9 mouse cellular contexts compared by ENCODE assay signal in the genomic region with DNA sequence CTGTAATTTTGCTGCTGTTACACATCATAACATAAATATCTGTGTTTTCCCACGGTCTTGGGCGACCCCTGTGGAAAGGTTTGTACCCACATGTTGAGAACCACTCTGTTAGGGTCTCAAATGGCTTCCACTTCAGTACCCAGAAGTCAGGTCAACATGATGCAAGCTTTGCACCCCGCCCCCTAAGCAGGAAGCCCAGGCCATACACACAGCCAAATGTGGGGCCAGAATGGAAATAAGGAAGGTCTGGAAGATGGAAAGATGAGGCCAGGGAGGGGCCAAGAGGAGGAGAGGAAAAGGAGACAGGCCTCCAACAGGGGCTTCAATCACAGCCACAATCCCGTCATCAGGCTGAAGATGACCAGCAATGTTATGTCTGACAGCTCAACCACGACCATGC. TPM values are rescaled to one million over a fixed set of nuclear protein-coding genes. Genes with fewer than 3 reads are reported as not detected.
DNase-seq lines count a peak whose midpoint lies in the region; ATAC-seq lines count a peak whose summit lies in the region.
"Had no signal": no experiment of that assay in that cellular context is flagged by ENCODE, and none has a peak within 500 bp of the region (broad histone marks: within the 10 kb centered on the region; RNA-seq: fewer than 3 reads in every experiment).

No protein-coding gene starts in this region.

- peaks cover 6% of the 10 kb centered on the region; the same call in 1 of the 2 replicates for H3K36me3 ChIP-seq in heart, embryonic 10.5 days
- H3K36me3 ChIP-seq in embryonic facial prominence, embryonic 11.5 days (replicated peaks; ENCODE audit: control insufficient read depth, insufficient read depth, low read depth, low read length) = no peaks in the 10 kb centered on the region
- H3K36me3 ChIP-seq in hindbrain, embryonic 14.5 days (replicated peaks; ENCODE audit: control insufficient read depth, insufficient read depth) = no peaks in the 10 kb centered on the region
- H3K36me3 ChIP-seq in midbrain, embryonic 14.5 days (ENCODE audit: control insufficient read depth, insufficient read depth, low read length) = no peaks in the 10 kb centered on the region

- H3K9ac ChIP-seq in embryonic facial prominence, embryonic 11.5 days (replicated peaks; ENCODE audit: low read length) = no peak overlapping the region
- H3K9ac ChIP-seq in hindbrain, embryonic 14.5 days = peak overlapping the region; percentile 34
- no peak overlapping the region for H3K9ac ChIP-seq in midbrain, embryonic 14.5 days (replicated peaks; ENCODE audit: low read length)
- H3K9ac ChIP-seq: liver, embryonic 14.5 days had no signal

- H3K4me1 ChIP-seq in heart, embryonic 10.5 days = peaks cover 90% of the 10 kb centered on the region
- H3K4me1 ChIP-seq in embryonic facial prominence, embryonic 11.5 days (ENCODE audit: control insufficient read depth, insufficient read depth, low read length) = peaks cover 23% of the 10 kb centered on the region
- peaks cover 62% of the 10 kb centered on the region for H3K4me1 ChIP-seq in hindbrain, embryonic 14.5 days (replicated peaks; ENCODE audit: control insufficient read depth, insufficient read depth, low read length)
- H3K4me1 ChIP-seq in midbrain, embryonic 14.5 days (ENCODE audit: control insufficient read depth, insufficient read depth, low read length) = peaks cover 52% of the 10 kb centered on the region

- no peak for DNase-seq in heart, embryonic 10.5 days (ENCODE audit: low spot score)
- no peak for DNase-seq in heart, postnatal 25 days (ENCODE audit: low spot score)
- no peak for DNase-seq in embryonic facial prominence, embryonic 11.5 days (ENCODE audit: low spot score)
- DNase-seq in hindbrain, embryonic 14.5 days (ENCODE audit: low spot score) = no peak
- DNase-seq in midbrain, embryonic 14.5 days = no peak
- no peak for DNase-seq in adipocyte (ENCODE audit: low spot score)
- DNase-seq in T-cell, adult 2 months (ENCODE audit: low spot score) = no peak
- DNase-seq in cerebellum, adult 9-10 months = no peak

- intact Hi-C loops in heart, postnatal 25 days (cut with DNase I) = loop anchor here (2.0 kb wide), 1 partner anchor 35 kb away; no protein-coding TSS in a partner anchor

- H3K27ac ChIP-seq in heart, embryonic 10.5 days = peak overlapping the region; percentile 91
- peak overlapping the region; percentile 90 for H3K27ac ChIP-seq in embryonic facial prominence, embryonic 11.5 days (replicated peaks; ENCODE audit: low read depth, low read length)
- H3K27ac ChIP-seq in hindbrain, embryonic 14.5 days = peak overlapping the region; percentile 92
- H3K27ac ChIP-seq in midbrain, embryonic 14.5 days (replicated peaks; ENCODE audit: low read depth, low read length) = peak overlapping the region; percentile 97
- H3K27ac ChIP-seq: liver, embryonic 14.5 days had no signal

- H3K9me3 ChIP-seq in heart, embryonic 10.5 days = no peaks in the 10 kb centered on the region
- H3K9me3 ChIP-seq in embryonic facial prominence, embryonic 11.5 days (replicated peaks; ENCODE audit: control insufficient read depth, low read length) = no peaks in the 10 kb centered on the region
- no peaks in the 10 kb centered on the region for H3K9me3 ChIP-seq in hindbrain, embryonic 14.5 days (ENCODE audit: control insufficient read depth, low read length)
- no peaks in the 10 kb centered on the region for H3K9me3 ChIP-seq in midbrain, embryonic 14.5 days (ENCODE audit: control insufficient read depth, low read length)

- peak; percentile 3; the same call in 1 of the 2 replicates for ATAC-seq in embryonic facial prominence, embryonic 11.5 days (replicated peaks; ENCODE audit: insufficient number of reproducible peaks, low FRiP score, low TSS enrichment, low read depth)
- no peak for ATAC-seq in hindbrain, embryonic 14.5 days (ENCODE audit: low FRiP score)
- ATAC-seq in midbrain, embryonic 14.5 days (ENCODE audit: low FRiP score, low TSS enrichment) = no peak

- 58% methylated on average over 5 of the region's 5 CpGs for WGBS in heart, embryonic 10.5 days
- WGBS in embryonic facial prominence, embryonic 11.5 days = 66% methylated on average over 5 of the region's 5 CpGs
- 38% methylated on average over 5 of the region's 5 CpGs for WGBS in hindbrain, embryonic 14.5 days
- WGBS in midbrain, embryonic 14.5 days = 42% methylated on average over 5 of the region's 5 CpGs

- no peak overlapping the region for H3K4me2 ChIP-seq in embryonic facial prominence, embryonic 11.5 days (ENCODE audit: low read depth, low read length)
- peak overlapping the region; percentile 44 for H3K4me2 ChIP-seq in hindbrain, embryonic 14.5 days (replicated peaks)
- H3K4me2 ChIP-seq in midbrain, embryonic 14.5 days (ENCODE audit: low read length) = peak overlapping the region; percentile 50

- peak overlapping the region; percentile 53; the same call in 1 of the 2 replicates for H3K4me3 ChIP-seq in heart, embryonic 10.5 days
- H3K4me3 ChIP-seq in embryonic facial prominence, embryonic 11.5 days (ENCODE audit: low read depth, low read length) = no peak overlapping the region
- H3K4me3 ChIP-seq in hindbrain, embryonic 14.5 days (replicated peaks; ENCODE audit: low read length) = no peak overlapping the region
- no peak overlapping the region for H3K4me3 ChIP-seq in midbrain, embryonic 14.5 days (replicated peaks; ENCODE audit: low read depth, low read length)

- no peaks in the 10 kb centered on the region for H3K27me3 ChIP-seq in heart, embryonic 10.5 days (ENCODE audit: insufficient read depth, poor library complexity, severe bottlenecking)
- H3K27me3 ChIP-seq in embryonic facial prominence, embryonic 11.5 days (ENCODE audit: control insufficient read depth, insufficient read depth, low read length) = no peaks in the 10 kb centered on the region
- no peaks in the 10 kb centered on the region for H3K27me3 ChIP-seq in hindbrain, embryonic 14.5 days (ENCODE audit: control insufficient read depth, insufficient read depth, low read length)
- no peaks in the 10 kb centered on the region for H3K27me3 ChIP-seq in midbrain, embryonic 14.5 days (ENCODE audit: control insufficient read depth, insufficient read depth, low read length)

RNA-seq across cellular contexts. Expression of gene Ncor2, which starts 37.1 kb away (rescaled TPM):
- polyA plus RNA-seq in heart, embryonic 10.5 days (2016; fragmentation: Nextera tagmentation; extraction: Ambion mirVana) = 17.8 and 23.3 TPM in 2 replicates
- total RNA-seq in heart, postnatal 25 days (2021) = 10 to 100 TPM; 67.8 to 89.5 TPM
- polyA plus RNA-seq in embryonic facial prominence, embryonic 11.5 days (2014; fragmentation: Nextera tagmentation; extraction: Ambion mirVana) = 12.4 and 15.0 TPM in 2 replicates
- 26.0 and 27.4 TPM in 2 replicates for polyA plus RNA-seq in hindbrain, embryonic 14.5 days (2014; fragmentation: Nextera tagmentation; extraction: Ambion mirVana)
- 23.7 and 24.0 TPM in 2 replicates for polyA plus RNA-seq in midbrain, embryonic 14.5 days (2014; fragmentation: Nextera tagmentation; extraction: Ambion mirVana)
